Mouse (Mus musculus): ENCODE data around the gene Efcab6. TPM values are rescaled to one million over a fixed set of nuclear protein-coding genes. Genes with fewer than 3 reads are reported as not detected.

Efcab6 gene
- polyA plus RNA-seq, 1 experiment from 2014 or later = 1.3 TPM

DNA sequence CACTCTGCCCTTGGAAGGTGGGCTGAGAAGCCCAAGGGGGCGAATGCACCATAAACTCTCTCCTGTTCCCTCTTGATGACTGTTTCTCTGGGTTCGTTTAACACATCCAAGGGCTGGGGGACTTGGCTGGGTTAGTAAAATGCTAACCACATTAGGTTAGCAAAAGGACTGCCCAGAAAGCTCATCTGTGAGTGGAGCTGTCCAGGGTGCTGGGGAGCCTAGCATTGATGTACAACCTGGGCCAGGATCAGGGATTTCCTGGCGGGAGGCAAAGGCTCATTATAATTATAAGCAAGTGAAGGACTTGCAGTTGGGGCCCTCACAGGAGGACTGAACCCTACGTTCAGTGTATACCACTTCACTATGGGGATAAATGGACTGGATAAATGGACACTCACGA, 185.3 kb downstream of the Efcab6 start:
- DNase-seq (ENCODE audit: low spot score) (peak; percentile 87), ATAC-seq (ENCODE audit: low read depth) (no peak)
- H3K27me3 ChIP-seq (replicated peaks; ENCODE audit: control insufficient read depth, insufficient read depth, low read length) = no peaks in the 10 kb centered on the region
- 0 out of 2 replicates have a peak, but pooled peaks cover 6% of the 10 kb centered on the region for H3K9me3 ChIP-seq (ENCODE audit: control insufficient read depth, low read length)
- no peaks in the 10 kb centered on the region for H3K36me3 ChIP-seq (ENCODE audit: control insufficient read depth, insufficient read depth, low read length)
- WGBS = 21% methylated on average over 5 of the region's 5 CpGs
- H3K4me3 ChIP-seq (ENCODE audit: low read depth, low read length) = no peak overlapping the region
- no peak overlapping the region for H3K27ac ChIP-seq (replicated peaks; ENCODE audit: low read depth, low read length)
- no peak overlapping the region for H3K4me2 ChIP-seq (ENCODE audit: low read depth, low read length)
- no peak overlapping the region for H3K9ac ChIP-seq (ENCODE audit: low read depth, low read length)
- no peaks in the 10 kb centered on the region for H3K4me1 ChIP-seq (ENCODE audit: control insufficient read depth, insufficient read depth, low read length)

GRCm38 (mm10) chr15:83877898-83878297, 187.3 kb downstream of the Efcab6 start:
- Histone ChIP-seq H3K4me1 (ENCODE audit: control insufficient read depth, insufficient read depth, low read length) (no peaks in the 10 kb centered on the region), H3K9me3 (ENCODE audit: control insufficient read depth, low read length) (0 out of 2 replicates have a peak, but pooled peaks cover 6% of the 10 kb centered on the region), H3K9ac (ENCODE audit: low read depth, low read length) (no peak overlapping the region), H3K27ac (replicated peaks; ENCODE audit: low read depth, low read length) (no peak overlapping the region), H3K27me3 (replicated peaks; ENCODE audit: control insufficient read depth, insufficient read depth, low read length) (no peaks in the 10 kb centered on the region), H3K4me2 (ENCODE audit: low read depth, low read length) (no peak overlapping the region), H3K36me3 (ENCODE audit: control insufficient read depth, insufficient read depth, low read length) (no peaks in the 10 kb centered on the region), H3K4me3 (ENCODE audit: low read depth, low read length) (no peak overlapping the region)
- ATAC-seq (ENCODE audit: low read depth) (no peak), DNase-seq (ENCODE audit: low spot score) (no peak)
- WGBS = 67% methylated on average over 2 of the region's 2 CpGs

GRCm38 (mm10) chr15:83877155-83877866, 187.9 kb downstream of the Efcab6 start:
- ATAC-seq (ENCODE audit: low read depth) = no peak
- Histone ChIP-seq H3K27ac (replicated peaks; ENCODE audit: low read depth, low read length) (no peak overlapping the region), H3K4me3 (ENCODE audit: low read depth, low read length) (no peak overlapping the region), H3K9me3 (ENCODE audit: control insufficient read depth, low read length) (0 out of 2 replicates have a peak, but pooled peaks cover 6% of the 10 kb centered on the region), H3K4me1 (ENCODE audit: control insufficient read depth, insufficient read depth, low read length) (no peaks in the 10 kb centered on the region), H3K9ac (ENCODE audit: low read depth, low read length) (no peak overlapping the region), H3K4me2 (ENCODE audit: low read depth, low read length) (no peak overlapping the region), H3K36me3 (ENCODE audit: control insufficient read depth, insufficient read depth, low read length) (no peaks in the 10 kb centered on the region), H3K27me3 (replicated peaks; ENCODE audit: control insufficient read depth, insufficient read depth, low read length) (no peaks in the 10 kb centered on the region)
- WGBS = 46% methylated on average over 11 of the region's 11 CpGs
- DNase-seq (ENCODE audit: low spot score) = no peak

- Histone ChIP-seq H3K36me3 (ENCODE audit: control insufficient read depth, insufficient read depth, low read length) (no peaks in the 10 kb centered on the region), H3K9ac (ENCODE audit: low read depth, low read length) (no peak overlapping the region), H3K27ac (replicated peaks; ENCODE audit: low read depth, low read length) (no peak overlapping the region), H3K4me2 (ENCODE audit: low read depth, low read length) (peak overlapping the region; percentile 26), H3K4me3 (ENCODE audit: low read depth, low read length) (no peak overlapping the region), H3K4me1 (ENCODE audit: control insufficient read depth, insufficient read depth, low read length) (no peaks in the 10 kb centered on the region), H3K27me3 (replicated peaks; ENCODE audit: control insufficient read depth, insufficient read depth, low read length) (0 out of 2 replicates have a peak, but pooled peaks cover 4% of the 10 kb centered on the region), H3K9me3 (ENCODE audit: control insufficient read depth, low read length) (0 out of 2 replicates have a peak, but pooled peaks cover 6% of the 10 kb centered on the region)
- DNase-seq (ENCODE audit: low spot score) (peak; percentile 14), ATAC-seq (ENCODE audit: low read depth) (no peak)
- WGBS = 8% methylated on average over 15 of the region's 17 CpGs
Observed at GRCm38 (mm10) chr15:83870936-83871335, 194.2 kb downstream of the Efcab6 start.

- Histone ChIP-seq H3K4me1 (ENCODE audit: control insufficient read depth, insufficient read depth, low read length) (no peaks in the 10 kb centered on the region), H3K27ac (replicated peaks; ENCODE audit: low read depth, low read length) (no peak overlapping the region), H3K4me2 (ENCODE audit: low read depth, low read length) (no peak overlapping the region), H3K9ac (ENCODE audit: low read depth, low read length) (no peak overlapping the region), H3K9me3 (ENCODE audit: control insufficient read depth, low read length) (no peaks in the 10 kb centered on the region), H3K36me3 (ENCODE audit: control insufficient read depth, insufficient read depth, low read length) (no peaks in the 10 kb centered on the region), H3K27me3 (replicated peaks; ENCODE audit: control insufficient read depth, insufficient read depth, low read length) (0 out of 2 replicates have a peak, but pooled peaks cover 3% of the 10 kb centered on the region), H3K4me3 (ENCODE audit: low read depth, low read length) (no peak overlapping the region)
- WGBS = 91% methylated on average over 5 of the region's 5 CpGs
- no peak for DNase-seq (ENCODE audit: low spot score)
- ATAC-seq (ENCODE audit: low read depth) = no peak
Observed at GRCm38 (mm10) chr15:83865626-83866025, 199.6 kb downstream of the Efcab6 start.

- DNase-seq (ENCODE audit: low spot score) (peak; percentile 24), ATAC-seq (ENCODE audit: low read depth) (no peak)
- Histone ChIP-seq H3K27me3 (replicated peaks; ENCODE audit: control insufficient read depth, insufficient read depth, low read length) (no peaks in the 10 kb centered on the region), H3K4me1 (ENCODE audit: control insufficient read depth, insufficient read depth, low read length) (no peaks in the 10 kb centered on the region), H3K4me3 (ENCODE audit: low read depth, low read length) (no peak overlapping the region), H3K9ac (ENCODE audit: low read depth, low read length) (no peak overlapping the region), H3K36me3 (ENCODE audit: control insufficient read depth, insufficient read depth, low read length) (no peaks in the 10 kb centered on the region), H3K4me2 (ENCODE audit: low read depth, low read length) (no peak overlapping the region), H3K9me3 (ENCODE audit: control insufficient read depth, low read length) (no peaks in the 10 kb centered on the region), H3K27ac (replicated peaks; ENCODE audit: low read depth, low read length) (no peak overlapping the region)
- 15% methylated on average over 8 of the region's 8 CpGs for WGBS
Observed at GRCm38 (mm10) chr15:83857129-83857528, 208.1 kb downstream of the Efcab6 start.

DNA sequence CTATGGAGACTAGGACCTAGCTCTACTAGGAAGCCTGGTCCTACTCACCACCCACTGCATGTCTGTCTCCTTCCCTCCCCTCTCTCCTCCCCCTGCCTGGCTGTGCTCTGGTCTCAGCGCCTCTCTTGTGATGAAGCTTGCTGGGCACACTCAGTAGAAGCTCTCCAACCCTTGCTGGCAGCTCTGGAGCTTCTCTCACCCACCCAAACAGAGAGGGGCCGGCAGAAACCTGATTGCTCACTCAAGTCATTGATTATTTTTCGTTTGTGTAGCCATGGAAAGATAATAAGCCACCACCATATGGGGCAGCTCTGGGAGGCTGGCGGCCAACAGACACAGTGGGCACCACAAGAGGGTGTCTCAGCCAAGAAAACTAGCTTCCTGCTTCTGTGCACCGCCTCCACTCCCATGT, 211.8 kb downstream of the Efcab6 start:
- no peaks in the 10 kb centered on the region for H3K9me3 ChIP-seq (ENCODE audit: control insufficient read depth, low read length)
- ATAC-seq (ENCODE audit: low read depth) (no peak), DNase-seq (ENCODE audit: low spot score) (no peak)
- no peak overlapping the region for H3K4me2 ChIP-seq (ENCODE audit: low read depth, low read length)
- H3K27me3 ChIP-seq (replicated peaks; ENCODE audit: control insufficient read depth, insufficient read depth, low read length) = no peaks in the 10 kb centered on the region
- no peak overlapping the region for H3K4me3 ChIP-seq (ENCODE audit: low read depth, low read length)
- H3K36me3 ChIP-seq (ENCODE audit: control insufficient read depth, insufficient read depth, low read length) = no peaks in the 10 kb centered on the region
- no peak overlapping the region for H3K27ac ChIP-seq (replicated peaks; ENCODE audit: low read depth, low read length)
- H3K9ac ChIP-seq (ENCODE audit: low read depth, low read length) = no peak overlapping the region
- H3K4me1 ChIP-seq (ENCODE audit: control insufficient read depth, insufficient read depth, low read length) = no peaks in the 10 kb centered on the region
- WGBS = 70% methylated on average over 5 of the region's 5 CpGs

- Histone ChIP-seq H3K36me3 (ENCODE audit: control insufficient read depth, insufficient read depth, low read length) (no peaks in the 10 kb centered on the region), H3K9me3 (ENCODE audit: control insufficient read depth, low read length) (no peaks in the 10 kb centered on the region), H3K4me3 (ENCODE audit: low read depth, low read length) (no peak overlapping the region), H3K4me2 (ENCODE audit: low read depth, low read length) (no peak overlapping the region), H3K9ac (ENCODE audit: low read depth, low read length) (no peak overlapping the region), H3K27me3 (replicated peaks; ENCODE audit: control insufficient read depth, insufficient read depth, low read length) (no peaks in the 10 kb centered on the region), H3K4me1 (ENCODE audit: control insufficient read depth, insufficient read depth, low read length) (peaks cover 2% of the 10 kb centered on the region), H3K27ac (replicated peaks; ENCODE audit: low read depth, low read length) (no peak overlapping the region)
- ATAC-seq (ENCODE audit: low read depth) = no peak
- no peak for DNase-seq (ENCODE audit: low spot score)
- 67% methylated on average over 9 of the region's 9 CpGs for WGBS
Observed at GRCm38 (mm10) chr15:83848193-83848592, 217.0 kb downstream of the Efcab6 start.

GRCm38 (mm10) chr15:83847512-83847911, 217.7 kb downstream of the Efcab6 start:
- Histone ChIP-seq H3K27ac (replicated peaks; ENCODE audit: low read depth, low read length) (no peak overlapping the region), H3K4me3 (ENCODE audit: low read depth, low read length) (no peak overlapping the region), H3K27me3 (replicated peaks; ENCODE audit: control insufficient read depth, insufficient read depth, low read length) (no peaks in the 10 kb centered on the region), H3K36me3 (ENCODE audit: control insufficient read depth, insufficient read depth, low read length) (no peaks in the 10 kb centered on the region), H3K4me2 (ENCODE audit: low read depth, low read length) (no peak overlapping the region), H3K4me1 (ENCODE audit: control insufficient read depth, insufficient read depth, low read length) (peaks cover 7% of the 10 kb centered on the region), H3K9me3 (ENCODE audit: control insufficient read depth, low read length) (no peaks in the 10 kb centered on the region), H3K9ac (ENCODE audit: low read depth, low read length) (no peak overlapping the region)
- ATAC-seq (ENCODE audit: low read depth) = no peak
- WGBS = 51% methylated on average over 4 of the region's 4 CpGs
- no peak for DNase-seq (ENCODE audit: low spot score)
